Mouse (Mus musculus) neural tube, embryonic 14.5 days (tissue): ENCODE data around the gene Rxfp4. TPM values are rescaled to one million over a fixed set of nuclear protein-coding genes. Genes with fewer than 3 reads are reported as not detected.

Source experiments
- ATAC-seq: fragments of 200-750 bp; cut with Nextera tagmentation; 2 replicates; pipeline ENCODE4 v1.8.0; 2017; ENCODE audit warnings: low read depth, mild to moderate bottlenecking, moderate TSS enrichment, moderate library complexity
- H3K27ac ChIP-seq: fragments of 300-500 bp; sonication (generic); 2 replicates; pipeline ENCODE4 v1.5.1; 2014; ENCODE audit warnings: low read depth, mild to moderate bottlenecking, control low read depth, low read length, moderate library complexity, mixed read lengths
- H3K27me3 ChIP-seq: fragments of 300-500 bp; sonication (generic); 2 replicates; pipeline ENCODE4 v1.6.1; 2014; ENCODE audit warnings: low read length; ENCODE audit not compliant: control insufficient read depth, insufficient read depth
- H3K36me3 ChIP-seq: fragments of 300-500 bp; sonication (generic); 2 replicates; pipeline ENCODE4 v1.6.1; 2014; ENCODE audit warnings: low read length, mixed read lengths; ENCODE audit not compliant: control insufficient read depth, insufficient read depth
- H3K4me1 ChIP-seq: fragments of 300-500 bp; sonication (generic); 2 replicates; pipeline ENCODE4 v1.6.1; 2014; ENCODE audit warnings: low read length; ENCODE audit not compliant: control insufficient read depth, insufficient read depth
- H3K4me2 ChIP-seq: fragments of 300-500 bp; sonication (generic); 2 replicates; pipeline ENCODE4 v1.6.1; 2014; ENCODE audit warnings: mild to moderate bottlenecking, low read depth, low read length, control low read depth
- H3K4me3 ChIP-seq: fragments of 300-500 bp; sonication (generic); 2 replicates; pipeline ENCODE4 v1.5.1; 2014; ENCODE audit warnings: low read depth, low read length, control low read depth, mixed read lengths
- H3K9ac ChIP-seq: fragments of 300-500 bp; sonication (generic); replicated peaks from 2 replicates; pipeline ENCODE4 v1.6.1; 2014; ENCODE audit warnings: low read depth, mild to moderate bottlenecking, control low read depth, low read length, mixed read lengths
- H3K9me3 ChIP-seq: fragments of 300-500 bp; sonication (generic); 2 replicates; pipeline ENCODE4 v1.6.1; 2016; ENCODE audit warnings: low read length; ENCODE audit not compliant: control insufficient read depth
- WGBS: fragments of 180-500 bp; shearing (Covaris S2); extraction: QIAGEN DNeasy Blood & Tissue Kit; methylation state at CpG from one replicate; pipeline ENCODE4 v1.1.7; 2014; 5-methylcytosine and 5-hydroxymethylcytosine counted together
- polyA plus RNA-seq: library from polyadenylated mRNA; unstranded; fragments of >200 nt; fragmentation: Nextera tagmentation; extraction: Ambion mirVana; gene quantifications from 2 replicates; pipeline ENCODE4 v1.2.1, GENCODE M21; 2014

Gene Rxfp4
- polyA plus RNA-seq, 1 experiment from 2014 or later: not detected

DNA sequence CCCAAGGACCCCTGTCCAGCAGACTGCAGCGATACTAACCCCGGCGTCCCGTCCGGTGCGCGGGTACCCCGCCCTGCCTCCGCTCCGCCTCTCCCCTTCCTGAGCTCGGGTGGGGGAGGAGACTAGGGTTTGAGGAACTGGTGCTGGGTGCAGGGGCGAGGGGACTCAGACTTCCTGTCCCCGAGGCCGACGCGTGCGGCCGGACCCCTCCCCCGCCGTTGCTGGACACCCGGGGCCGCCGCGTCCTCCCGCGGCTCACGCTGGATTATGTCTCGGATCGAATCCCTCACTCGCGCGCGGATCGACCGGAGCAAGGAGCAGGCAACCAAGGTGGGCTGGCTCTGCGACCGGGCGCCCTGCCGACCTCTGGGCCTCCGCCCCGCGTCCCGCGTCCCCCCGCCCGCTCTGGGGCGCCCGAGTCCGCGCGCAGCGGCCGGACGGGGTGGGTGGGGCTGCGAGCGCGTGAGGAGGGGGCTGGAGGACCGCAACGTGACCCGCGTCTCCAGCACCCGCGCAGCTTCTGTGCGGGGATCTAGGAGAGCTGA is 31.9 kb downstream of the Rxfp4 start:
- Histone ChIP-seq H3K36me3 (no peaks in the 10 kb centered on the region; the same call in 1 of the 2 replicates), H3K9ac (peak overlapping the region; percentile 96), H3K4me3 (peak overlapping the region; percentile 96), H3K27ac (peak overlapping the region; percentile 97), H3K27me3 (no peaks in the 10 kb centered on the region), H3K4me1 (peaks cover 22% of the 10 kb centered on the region), H3K4me2 (peak overlapping the region; percentile 95), H3K9me3 (no peaks in the 10 kb centered on the region)
- WGBS: under 1% methylated on average over 61 of the region's 64 CpGs
- peak; percentile 58 for ATAC-seq

DNA sequence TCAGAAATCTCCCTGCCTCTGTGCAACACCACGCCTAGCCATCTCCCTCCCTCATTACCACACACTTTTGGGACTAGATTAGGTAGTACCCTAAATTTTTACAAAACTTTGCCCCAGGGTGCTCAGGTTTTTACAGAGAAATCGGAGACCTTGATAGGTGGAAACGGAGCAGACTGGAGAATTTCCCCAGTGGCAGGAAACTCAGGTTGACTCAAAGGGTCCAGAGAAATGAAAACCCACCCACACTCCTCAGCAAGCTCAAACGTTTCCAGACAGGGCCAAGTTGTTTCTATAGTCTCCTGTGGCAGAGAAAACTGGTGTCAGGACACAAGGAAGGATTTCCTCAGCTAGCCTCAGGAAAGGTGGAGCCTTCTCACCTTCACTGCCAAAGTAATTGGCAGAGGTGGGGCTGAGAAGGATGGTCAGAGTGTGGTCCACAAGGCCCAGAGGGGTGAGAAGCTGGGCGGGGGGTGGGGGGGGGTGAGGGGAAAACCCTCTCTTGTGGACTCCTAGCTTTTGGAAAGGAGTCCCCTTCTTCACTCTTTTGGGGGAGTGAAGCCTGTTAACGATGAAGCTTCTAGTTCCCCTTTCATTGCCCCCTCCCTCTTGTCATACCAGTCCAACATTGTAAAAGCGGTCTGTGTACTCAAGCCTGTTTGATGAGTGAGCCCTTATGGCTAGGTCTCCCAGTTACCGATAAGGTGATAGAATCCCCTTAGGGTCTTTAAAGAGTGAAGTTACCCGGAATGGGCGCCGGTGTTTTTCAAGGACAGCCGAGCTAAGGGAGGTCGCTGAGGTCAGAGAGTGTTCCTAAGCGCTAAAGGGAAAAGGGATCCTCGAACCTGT is 32.6 kb downstream of the Rxfp4 start:
- Histone ChIP-seq H3K9ac (peak overlapping the region; percentile 96), H3K4me3 (peak overlapping the region; percentile 96), H3K27me3 (no peaks in the 10 kb centered on the region), H3K4me1 (peaks cover 16% of the 10 kb centered on the region), H3K9me3 (no peaks in the 10 kb centered on the region), H3K27ac (peak overlapping the region; percentile 97), H3K36me3 (no peaks in the 10 kb centered on the region; the same call in 1 of the 2 replicates), H3K4me2 (peak overlapping the region; percentile 95)
- WGBS: 16% methylated on average over 15 of the region's 15 CpGs
- no peak for ATAC-seq

DNA sequence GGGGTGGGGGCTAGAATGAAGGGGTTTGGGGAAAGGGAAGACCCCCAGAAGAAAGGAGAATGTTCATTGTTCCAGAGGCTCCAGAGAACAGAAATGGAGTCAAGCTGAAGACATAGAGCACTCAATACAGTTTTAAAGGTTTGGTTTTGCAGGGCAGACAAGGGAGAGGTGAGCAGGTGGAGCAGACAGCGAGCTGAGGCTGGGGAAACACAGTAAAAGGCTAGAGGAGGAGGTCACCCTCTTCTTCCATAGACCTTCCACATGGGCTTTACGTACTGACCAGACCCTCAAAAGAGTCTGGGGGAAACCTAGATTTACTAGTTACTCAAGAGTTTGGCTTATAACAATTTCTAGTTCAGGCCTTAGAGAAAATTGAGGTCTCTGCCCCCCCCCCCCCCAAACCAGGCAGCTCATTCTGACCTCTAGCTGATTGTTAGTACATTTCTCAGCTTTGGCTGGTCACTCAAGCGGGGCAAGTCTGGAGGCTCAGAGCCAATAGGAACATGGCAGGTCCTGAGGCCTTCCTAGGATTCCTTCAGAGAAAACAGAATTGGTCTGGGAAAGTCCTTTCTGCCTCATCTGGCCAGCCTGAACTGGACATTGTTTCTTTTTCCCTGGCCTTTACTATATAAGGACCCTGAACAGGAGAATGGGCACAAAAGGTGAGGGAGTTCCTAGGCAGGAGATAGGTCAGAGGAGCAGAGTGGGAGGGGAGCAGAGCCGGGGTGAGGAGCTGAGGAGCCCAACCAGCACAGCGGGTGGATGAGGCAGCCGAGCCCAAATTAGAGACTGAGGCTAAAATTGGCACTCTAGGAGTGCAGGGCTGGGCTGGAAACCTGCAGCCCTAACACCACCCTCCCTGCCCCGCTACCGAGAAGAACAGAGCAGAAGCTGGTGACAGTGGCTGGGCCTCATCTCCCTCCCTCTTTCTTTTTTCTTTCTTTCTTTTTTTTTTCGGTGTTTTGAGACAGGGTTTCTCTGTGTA is 33.5 kb downstream of the Rxfp4 start:
- no peak overlapping the region for H3K9ac ChIP-seq
- WGBS: 50% methylated on average over 9 of the region's 9 CpGs
- no peak overlapping the region for H3K4me2 ChIP-seq
- no peaks in the 10 kb centered on the region for H3K9me3 ChIP-seq
- ATAC-seq: no peak
- 0 out of 2 replicates have a peak, but pooled peaks cover 7% of the 10 kb centered on the region for H3K4me1 ChIP-seq
- H3K36me3 ChIP-seq: no peaks in the 10 kb centered on the region; the same call in 1 of the 2 replicates
- no peak overlapping the region for H3K27ac ChIP-seq
- no peak overlapping the region for H3K4me3 ChIP-seq
- H3K27me3 ChIP-seq: no peaks in the 10 kb centered on the region

DNA sequence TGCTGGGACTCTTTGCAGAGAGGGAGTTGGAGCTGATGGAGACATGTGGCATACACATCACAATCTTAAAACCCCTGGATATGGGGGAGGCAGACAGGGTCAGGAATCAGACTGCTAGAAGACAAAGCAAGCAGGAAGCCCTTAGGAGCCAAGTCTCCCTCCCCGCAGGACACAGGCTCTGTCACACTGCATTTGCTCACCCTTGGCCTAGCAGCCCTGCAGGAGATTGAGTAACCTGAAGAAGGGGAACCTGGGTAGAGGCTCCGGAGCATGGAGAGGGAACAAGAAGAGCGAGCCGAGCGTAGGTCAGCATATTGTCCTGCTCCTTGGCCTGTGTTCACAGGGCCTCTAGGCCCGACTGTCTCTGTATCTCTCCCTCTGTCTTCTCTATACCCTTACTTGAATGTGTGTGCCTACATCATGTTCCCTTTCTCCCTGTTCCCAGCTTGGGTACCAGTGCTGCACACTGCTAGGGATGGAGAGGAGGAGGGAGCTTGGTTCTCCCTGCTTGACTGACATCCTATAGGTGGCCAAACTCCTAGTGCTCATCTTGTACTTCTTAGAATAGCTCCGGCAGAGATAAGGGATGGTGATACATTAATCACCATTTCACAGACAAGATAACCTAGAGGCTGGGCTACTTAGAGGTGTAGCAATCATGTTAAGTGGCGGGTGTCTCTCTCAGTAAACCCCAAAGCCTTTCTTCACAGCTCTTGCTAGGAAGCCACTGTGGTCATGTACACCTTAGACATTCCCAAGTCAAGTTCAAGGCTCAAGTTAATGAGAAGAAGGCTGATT is 34.7 kb downstream of the Rxfp4 start:
- H3K36me3 ChIP-seq: no peaks in the 10 kb centered on the region; the same call in 1 of the 2 replicates
- ATAC-seq: no peak
- H3K9ac ChIP-seq: no peak overlapping the region
- H3K27ac ChIP-seq: no peak overlapping the region
- H3K4me3 ChIP-seq: no peak overlapping the region
- WGBS: 74% methylated on average over 8 of the region's 8 CpGs
- H3K4me1 ChIP-seq: 0 out of 2 replicates have a peak, but pooled peaks cover 4% of the 10 kb centered on the region
- H3K9me3 ChIP-seq: no peaks in the 10 kb centered on the region
- H3K27me3 ChIP-seq: no peaks in the 10 kb centered on the region
- no peak overlapping the region for H3K4me2 ChIP-seq

DNA sequence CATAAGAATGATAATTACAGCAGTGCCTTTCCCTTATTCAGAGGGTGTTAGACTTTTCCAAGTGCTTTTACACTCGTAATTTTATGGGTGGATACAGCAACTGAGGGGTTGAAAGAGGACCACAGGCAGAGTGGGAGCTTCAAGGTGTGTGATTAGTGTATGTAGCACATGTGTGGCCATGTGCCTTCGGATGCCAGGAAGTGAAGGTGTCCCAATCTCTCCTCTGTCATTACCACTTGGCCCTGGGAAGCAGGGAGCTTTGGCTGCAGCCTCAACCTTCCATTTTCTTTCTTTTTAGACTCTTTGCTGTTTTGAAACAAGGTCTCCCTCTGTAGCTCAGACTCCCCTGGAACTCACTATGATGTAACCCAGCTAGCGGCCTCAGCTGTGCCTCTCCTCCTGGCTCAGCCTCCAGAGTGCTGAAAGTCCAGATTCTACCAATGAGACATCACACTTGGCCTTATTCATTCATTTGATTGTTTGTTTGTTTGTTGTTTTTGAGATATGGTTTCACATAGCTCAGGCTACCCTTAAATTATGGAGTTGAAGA is 35.9 kb downstream of the Rxfp4 start:
- Histone ChIP-seq H3K27me3 (no peaks in the 10 kb centered on the region), H3K9me3 (no peaks in the 10 kb centered on the region), H3K4me3 (no peak overlapping the region), H3K9ac (no peak overlapping the region), H3K4me1 (0 out of 2 replicates have a peak, but pooled peaks cover 4% of the 10 kb centered on the region), H3K36me3 (no peaks in the 10 kb centered on the region; the same call in 1 of the 2 replicates), H3K4me2 (no peak overlapping the region), H3K27ac (no peak overlapping the region)
- WGBS: 82% methylated on average over 3 of the region's 3 CpGs
- no peak for ATAC-seq

DNA sequence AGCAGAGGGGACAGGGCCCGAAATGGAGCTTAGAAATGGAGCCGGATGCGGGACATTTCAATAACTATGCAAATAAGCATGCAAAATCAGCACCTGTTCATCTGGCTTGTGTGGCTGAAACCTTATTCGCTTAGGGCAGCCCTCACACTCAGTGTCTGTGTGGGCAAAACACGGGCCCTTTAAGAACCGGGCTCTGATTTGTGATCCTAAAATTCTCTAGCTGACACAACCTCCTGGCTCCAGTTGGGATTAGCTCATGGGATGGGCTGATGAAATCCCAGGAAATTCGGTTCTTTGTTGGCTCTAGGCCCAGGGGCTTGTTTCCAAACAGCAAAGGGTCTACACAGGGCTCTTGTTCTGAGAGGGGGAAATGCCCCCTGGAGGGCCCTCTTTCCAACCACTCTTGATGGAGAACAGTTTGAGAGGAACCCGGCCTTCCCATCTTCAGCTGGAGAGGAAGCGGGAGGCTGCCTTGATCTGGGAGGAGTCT is 37.0 kb downstream of the Rxfp4 start:
- WGBS: 42% methylated on average over 9 of the region's 9 CpGs
- no peak overlapping the region for H3K4me3 ChIP-seq
- no peak overlapping the region; the same call in 1 of the 2 replicates for H3K4me2 ChIP-seq
- H3K27me3 ChIP-seq: no peaks in the 10 kb centered on the region
- 0 out of 2 replicates have a peak, but pooled peaks cover 4% of the 10 kb centered on the region for H3K4me1 ChIP-seq
- ATAC-seq: peak; percentile 33; the same call in 1 of the 2 replicates
- no peaks in the 10 kb centered on the region; the same call in 1 of the 2 replicates for H3K36me3 ChIP-seq
- H3K9me3 ChIP-seq: no peaks in the 10 kb centered on the region
- no peak overlapping the region for H3K9ac ChIP-seq
- H3K27ac ChIP-seq: 0 out of 2 replicates have a peak overlapping the region, but pooled peaks have one; percentile 10

DNA sequence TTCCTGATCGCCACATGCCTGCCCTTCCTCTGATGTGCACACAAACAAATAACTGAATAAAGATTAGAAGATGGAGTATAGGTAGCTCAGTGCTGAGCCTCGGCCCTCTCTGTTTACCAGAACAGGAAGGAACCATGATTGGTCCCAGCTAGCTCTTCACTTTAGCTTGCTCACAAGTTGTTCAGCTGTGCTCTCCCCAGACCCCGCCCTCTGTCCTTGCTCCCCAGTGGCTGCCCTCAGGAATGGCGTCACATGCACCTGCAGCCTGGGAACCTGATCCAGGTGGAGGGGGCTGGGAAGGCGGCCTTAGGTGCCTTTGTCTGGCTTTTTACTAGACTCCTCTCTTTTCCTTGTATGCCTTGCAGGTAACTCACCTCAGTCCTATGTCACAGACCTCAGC is 37.8 kb downstream of the Rxfp4 start:
- no peak for ATAC-seq
- H3K4me2 ChIP-seq: no peak overlapping the region
- H3K9ac ChIP-seq: no peak overlapping the region
- 0 out of 2 replicates have a peak, but pooled peaks cover 4% of the 10 kb centered on the region for H3K4me1 ChIP-seq
- H3K27ac ChIP-seq: no peak overlapping the region
- no peaks in the 10 kb centered on the region for H3K9me3 ChIP-seq
- no peak overlapping the region for H3K4me3 ChIP-seq
- WGBS: 77% methylated on average over 5 of the region's 5 CpGs
- no peaks in the 10 kb centered on the region for H3K27me3 ChIP-seq
- H3K36me3 ChIP-seq: no peaks in the 10 kb centered on the region; the same call in 1 of the 2 replicates
